Comparison of ENCODE assay signal across 1 mouse cellular context in genomic region chr12:105032147-105032831, GRCm38 (mm10).
TF ChIP-seq lines count a peak whose summit lies in the region.

Gene Glrx5 (plus strand): TSS chr12:105032688.

TF ChIP-seq in MEL, 35 proteins besides CTCF, POLR2A, EP300 and RAD21 (continued from another document):
- TF ChIP-seq MAZ (IDR thresholded peaks at IDR 0.05; ENCODE audit: low read depth, low read length), result 0 out of 2 replicates have a peak, but pooled peaks have one; percentile 23
- no peak; the same call in 1 of the 2 replicates for TF ChIP-seq TAL1 (IDR thresholded peaks at IDR 0.05; ENCODE audit: low read length)
- TF ChIP-seq NELFE (IDR thresholded peaks at IDR 0.05; ENCODE audit: low read depth, low read length), result peak; percentile 85
- peak; percentile 89 for TF ChIP-seq CHD2 (IDR thresholded peaks at IDR 0.05; ENCODE audit: low read length)
- no peak for TF ChIP-seq USF2 (IDR thresholded peaks at IDR 0.05; ENCODE audit: borderline replicate concordance in 1 of 2, insufficient read depth in 1 of 2, low read depth in 1 of 2, low read length in 2 of 2)
